Mouse (Mus musculus) mesoderm, embryonic 11.5 days (tissue): ENCODE data around the gene Bbs10.

Source experiments
- DNase-seq: peaks from one replicate; pipeline ENCODE4 v3.0.0-alpha.2; 2012; ENCODE audit warnings: low read depth, low spot score

The Bbs10 gene

DNA sequence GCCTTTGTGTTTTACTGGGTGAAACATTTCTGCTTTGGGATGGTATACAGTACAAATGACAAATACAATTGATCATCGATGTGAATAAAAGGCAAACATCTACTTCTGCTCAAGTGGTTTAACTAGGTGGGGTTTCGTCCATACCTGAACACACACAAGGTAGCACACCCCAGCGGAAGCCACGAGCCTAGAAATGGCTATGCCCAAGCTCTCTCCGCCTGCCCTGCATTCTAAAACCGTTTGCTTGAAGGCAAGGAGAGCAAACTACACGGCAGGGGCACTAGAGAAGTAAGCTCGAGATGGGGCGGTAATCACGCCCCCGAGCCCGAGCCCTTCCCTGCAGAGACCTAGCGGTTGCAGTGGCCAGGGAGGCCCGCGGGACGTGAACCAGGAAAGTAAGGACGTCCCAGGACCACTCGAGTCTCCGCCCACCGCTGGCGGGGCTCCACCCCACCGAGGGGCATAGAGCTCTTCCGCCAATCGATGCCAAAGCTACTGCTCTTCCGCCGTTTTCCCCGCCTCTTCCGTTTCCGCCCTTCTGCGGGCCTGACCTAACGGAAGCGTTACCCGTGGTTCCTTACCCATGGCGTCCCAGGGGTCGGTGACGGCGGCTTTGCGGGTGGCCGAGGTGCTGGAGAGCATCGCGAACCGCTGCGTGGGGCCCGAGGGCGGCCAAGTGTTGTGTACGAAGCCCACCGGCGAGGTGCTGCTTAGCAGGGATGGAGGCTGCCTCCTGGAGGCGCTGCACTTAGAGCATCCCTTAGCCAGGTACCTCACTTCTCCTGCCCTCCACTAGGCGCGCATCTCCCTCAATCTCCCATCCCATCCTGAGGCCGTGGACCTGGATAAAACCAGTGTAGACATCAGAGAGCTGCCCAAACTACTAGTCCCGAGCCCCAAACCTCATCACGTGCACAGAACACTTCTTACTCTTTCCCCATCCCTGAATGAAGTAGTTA, at the start of gene Bbs10:
Gene Bbs10 (plus strand): TSS at position 540 of the 959 bp plus-strand sequence.
- DNase-seq = peak; percentile 95

DNA sequence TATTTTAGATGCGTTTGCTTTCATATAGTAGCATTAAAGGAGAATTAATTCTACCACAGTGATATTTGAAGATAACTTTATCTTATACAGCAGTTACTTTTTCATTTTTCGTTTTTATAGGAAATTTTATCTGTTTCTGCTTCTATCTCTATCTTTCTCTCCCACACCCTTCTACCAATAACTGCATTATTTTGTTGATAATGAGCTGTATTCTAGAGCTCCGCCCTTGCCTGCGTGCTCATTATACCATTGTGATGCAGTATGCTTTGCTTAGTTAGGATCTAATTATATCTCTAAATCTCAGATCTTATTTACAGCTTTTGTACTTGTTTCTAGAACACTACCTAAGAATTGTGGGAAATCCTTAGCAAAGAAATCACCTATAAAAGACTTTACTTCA, 48.3 kb upstream of the Bbs10 start:
- DNase-seq = no peak

DNA sequence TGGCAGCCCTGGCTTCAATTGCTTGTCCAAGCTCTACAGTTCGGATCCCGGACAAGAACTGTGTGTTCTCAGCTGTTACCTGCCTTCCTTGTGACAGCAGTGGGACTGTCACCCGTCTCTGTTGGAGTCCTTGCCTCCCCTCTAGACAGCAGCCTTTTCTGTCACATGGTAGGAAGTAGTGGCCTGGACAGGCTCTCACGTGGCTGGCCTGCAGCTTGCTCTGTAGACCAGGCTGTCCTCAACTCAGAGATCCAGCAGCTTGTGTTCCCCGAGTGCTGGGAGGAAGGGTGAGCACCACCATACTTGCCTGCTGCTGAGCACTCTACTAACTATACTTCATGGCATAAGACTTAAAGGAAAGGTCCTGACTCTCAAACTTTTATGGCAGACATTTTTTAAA, 46.8 kb upstream of the Bbs10 start:
- no peak for DNase-seq

DNA sequence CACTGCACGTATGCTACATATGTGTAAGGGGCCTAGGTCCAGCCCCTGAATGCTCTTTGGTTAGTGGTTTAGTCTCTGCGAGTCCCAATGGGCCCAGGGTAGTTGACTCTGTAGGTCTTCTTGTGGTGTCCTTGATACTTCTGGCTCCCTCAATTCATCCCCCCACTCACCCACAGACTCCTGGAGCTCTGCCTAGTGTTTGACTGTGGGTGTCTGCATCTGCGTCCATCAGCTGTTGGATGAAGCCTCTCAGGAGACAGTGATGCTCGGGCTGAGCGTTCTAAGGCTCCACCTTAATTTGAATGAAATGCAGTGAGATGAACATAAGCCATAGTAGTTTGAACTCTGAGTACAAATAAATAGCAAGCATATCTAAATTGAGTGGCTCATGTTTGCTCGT, 43.3 kb upstream of the Bbs10 start:
- no peak for DNase-seq

DNA sequence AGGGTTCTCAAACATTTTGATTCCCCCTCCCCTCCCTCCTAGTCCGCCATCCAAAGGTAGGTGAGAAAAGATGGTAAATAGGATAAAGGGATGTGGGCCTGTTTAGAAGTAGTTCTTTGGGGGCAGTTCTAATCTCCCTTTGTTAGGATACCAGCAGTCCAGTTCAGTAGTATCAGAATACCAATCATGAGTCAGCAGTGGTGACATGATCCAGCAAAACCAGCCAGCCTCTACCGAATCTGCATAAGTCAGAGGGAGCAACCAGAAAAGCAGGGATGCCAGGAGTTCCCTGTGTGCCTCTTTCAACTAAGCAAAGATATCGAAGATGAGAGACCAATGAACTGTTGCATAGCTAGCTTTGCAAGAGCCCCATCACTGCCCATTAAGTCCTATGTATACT, 42.3 kb upstream of the Bbs10 start:
- DNase-seq = no peak

DNA sequence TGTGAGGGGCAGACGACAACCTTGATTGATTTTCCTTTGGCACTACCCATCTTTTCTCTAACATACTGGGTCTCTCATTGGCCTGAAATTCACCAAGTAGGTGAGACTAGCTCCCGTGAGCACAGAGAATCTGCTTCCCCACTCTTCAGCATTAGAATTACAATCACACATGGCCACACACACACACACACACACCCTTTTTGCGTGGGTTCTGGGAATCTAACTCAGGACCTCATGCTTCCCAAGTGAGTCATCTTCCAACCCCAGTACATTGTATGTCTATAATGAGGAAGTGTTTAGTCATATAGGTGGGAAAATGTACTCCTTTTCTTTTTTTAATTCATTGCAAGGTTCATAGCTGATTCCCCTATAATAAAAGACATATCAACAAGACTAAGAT, 41.1 kb upstream of the Bbs10 start:
- DNase-seq = no peak

DNA sequence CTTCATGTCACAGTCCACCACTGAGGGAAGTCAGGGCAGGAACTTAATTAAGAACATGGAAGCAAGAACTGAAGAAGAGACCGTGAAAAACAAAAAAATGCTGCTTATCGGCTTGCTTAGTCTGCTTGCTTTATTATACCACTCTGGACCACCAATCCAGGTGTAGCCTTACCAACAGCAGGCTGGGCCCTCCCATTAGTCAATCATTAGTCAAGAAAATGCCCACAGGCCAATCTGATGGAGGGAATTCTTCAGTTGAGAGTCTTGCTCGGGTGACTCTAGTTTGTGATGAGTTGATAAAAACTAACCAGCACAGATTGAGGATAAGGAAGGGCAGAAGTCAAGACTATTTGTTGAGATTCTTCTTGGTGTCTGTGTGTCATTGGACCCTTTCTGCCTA, 40.2 kb upstream of the Bbs10 start:
- no peak for DNase-seq

DNA sequence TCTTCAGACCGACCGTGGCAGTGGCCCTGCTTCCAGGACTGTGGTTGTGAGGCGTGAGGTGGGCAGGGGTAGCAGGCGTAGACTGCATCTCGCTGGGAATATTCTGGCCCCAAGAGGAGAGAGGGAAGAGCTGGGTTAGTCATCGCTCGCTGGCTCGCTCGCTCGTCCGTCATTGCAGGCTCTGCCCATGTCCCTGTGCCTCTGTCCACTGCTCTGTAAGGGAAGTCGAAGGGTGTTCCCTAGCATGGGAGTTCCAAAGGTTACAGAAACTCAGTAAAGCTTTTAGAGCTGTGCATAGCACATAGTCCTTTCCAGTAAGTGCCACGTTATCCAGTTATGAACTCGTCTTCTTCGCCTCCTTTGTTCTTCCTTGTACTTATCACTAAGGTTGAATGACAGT, 26.8 kb upstream of the Bbs10 start:
- DNase-seq = no peak

DNA sequence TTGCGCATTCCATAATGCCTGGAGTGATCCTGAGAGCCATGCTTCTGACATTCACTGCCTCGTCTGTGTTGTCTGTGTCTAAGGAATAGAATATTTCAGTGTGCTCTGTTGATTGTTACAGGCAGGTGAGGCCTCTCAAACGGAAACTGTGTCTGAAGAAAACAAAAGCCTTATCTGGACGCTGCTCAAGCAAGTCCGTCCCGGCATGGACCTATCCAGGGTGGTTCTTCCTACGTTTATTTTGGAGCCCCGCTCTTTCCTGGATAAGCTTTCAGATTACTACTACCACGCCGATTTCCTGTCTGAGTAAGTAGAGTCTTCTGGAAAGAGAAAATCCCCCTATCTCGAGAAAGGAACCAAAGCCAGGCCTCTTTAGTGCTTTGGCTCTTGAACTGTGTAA, 25.6 kb upstream of the Bbs10 start:
- no peak for DNase-seq

DNA sequence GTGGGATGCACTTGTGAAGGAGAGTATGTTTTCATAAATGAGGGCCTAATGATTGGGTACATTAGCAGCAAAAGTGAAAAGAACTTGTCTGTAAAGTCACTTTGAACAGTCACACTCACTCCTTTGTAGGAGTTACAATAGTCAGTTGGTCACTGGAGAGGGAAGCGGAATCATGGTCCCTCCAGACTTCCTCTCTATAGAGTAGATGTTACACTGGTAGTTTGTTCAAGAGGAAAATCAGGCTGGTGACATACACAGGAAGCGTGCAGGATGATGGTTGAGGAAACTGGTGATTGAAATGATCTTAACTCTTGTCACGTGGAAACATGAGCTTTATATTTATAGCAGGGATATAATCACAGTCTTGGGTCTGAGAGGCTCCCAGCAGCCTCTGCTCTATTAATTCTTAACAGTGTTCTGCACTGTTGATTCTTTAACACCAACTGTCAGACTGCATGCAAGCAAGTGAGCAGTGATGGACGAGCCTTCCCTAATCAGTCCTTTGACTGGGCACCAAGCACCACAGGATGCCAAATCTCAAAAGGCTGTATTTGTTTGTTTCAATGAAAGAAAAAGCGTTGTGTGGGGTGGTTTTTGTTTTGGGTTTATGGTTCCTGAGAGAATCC, 24.9 kb upstream of the Bbs10 start:
- no peak for DNase-seq

DNA sequence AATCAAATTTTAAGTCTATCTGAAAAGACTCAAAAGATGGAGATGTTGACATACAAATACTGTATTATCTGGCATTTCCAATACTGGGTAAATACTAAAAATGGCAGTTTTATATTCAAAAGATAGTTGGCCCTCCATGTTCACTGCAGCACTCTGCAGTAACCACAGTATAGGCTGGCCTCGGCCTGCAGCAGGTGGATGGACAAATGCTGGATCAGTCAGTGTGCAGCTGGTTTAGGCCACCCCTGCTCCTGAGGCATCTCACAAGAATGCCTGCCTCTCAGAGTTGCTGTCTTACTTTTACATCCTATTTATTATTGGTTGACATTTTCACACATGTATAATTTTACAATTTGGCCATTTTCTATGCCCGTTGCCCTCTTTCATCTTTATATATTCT, 22.7 kb upstream of the Bbs10 start:
- no peak for DNase-seq

DNA sequence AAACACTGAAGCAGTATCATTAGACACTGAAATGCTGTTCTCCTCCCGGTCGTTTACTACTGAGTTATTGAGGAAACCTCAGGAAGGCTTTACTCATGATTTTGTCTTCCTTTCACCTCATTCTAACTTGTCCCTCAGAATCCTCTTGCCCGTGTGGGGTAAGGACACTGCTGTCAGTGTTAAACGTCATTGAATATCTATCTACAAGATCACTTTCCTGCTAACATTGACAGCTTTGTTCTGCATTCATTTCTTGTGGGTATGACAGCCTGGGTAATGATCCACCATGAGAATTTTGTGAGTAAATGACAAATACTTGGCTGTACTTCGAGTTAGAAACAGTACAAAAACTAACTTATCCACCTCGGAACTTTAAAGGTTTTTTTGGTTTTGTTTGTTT, 848 bp upstream of the Bbs10 start:
- DNase-seq = no peak

DNA sequence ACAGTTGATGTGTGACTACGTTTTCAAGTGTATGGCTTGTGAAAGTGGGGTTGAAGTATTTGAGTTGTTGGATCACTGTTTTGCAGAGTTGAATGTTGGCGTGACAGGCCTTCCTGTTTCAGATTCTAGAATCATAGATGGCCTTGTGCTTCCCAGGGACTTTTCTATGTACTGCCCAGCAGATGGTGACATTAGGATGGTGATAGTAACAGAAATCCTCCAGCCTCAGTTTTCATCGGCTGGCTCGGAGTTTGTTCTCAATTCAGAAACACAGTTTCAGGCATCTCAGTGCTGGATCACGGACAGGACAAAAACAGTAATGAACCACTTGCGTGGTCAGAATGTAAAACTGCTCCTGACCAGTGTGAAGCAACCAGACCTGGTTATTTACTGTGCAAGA, 1.1 kb downstream of the Bbs10 start:
- DNase-seq = no peak

DNA sequence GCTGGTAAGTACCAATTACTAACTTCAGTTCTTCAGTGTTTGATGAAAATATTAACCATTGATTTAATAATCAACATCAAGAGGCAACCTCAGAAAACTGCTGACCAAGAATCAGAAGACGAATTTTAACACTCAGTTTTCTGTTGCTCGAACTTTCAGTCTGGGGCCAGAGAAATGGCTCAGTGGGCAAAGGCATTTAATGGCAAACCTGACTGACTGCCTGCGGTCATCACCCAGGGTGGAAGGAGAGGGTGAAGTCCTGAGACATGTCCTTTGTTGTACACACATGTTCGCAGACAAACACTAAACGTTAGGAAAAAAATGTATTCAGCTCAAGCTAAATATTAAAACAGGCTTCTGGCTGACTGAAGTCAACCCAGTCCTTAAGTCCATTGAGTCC, 2.6 kb downstream of the Bbs10 start:
- DNase-seq = no peak

DNA sequence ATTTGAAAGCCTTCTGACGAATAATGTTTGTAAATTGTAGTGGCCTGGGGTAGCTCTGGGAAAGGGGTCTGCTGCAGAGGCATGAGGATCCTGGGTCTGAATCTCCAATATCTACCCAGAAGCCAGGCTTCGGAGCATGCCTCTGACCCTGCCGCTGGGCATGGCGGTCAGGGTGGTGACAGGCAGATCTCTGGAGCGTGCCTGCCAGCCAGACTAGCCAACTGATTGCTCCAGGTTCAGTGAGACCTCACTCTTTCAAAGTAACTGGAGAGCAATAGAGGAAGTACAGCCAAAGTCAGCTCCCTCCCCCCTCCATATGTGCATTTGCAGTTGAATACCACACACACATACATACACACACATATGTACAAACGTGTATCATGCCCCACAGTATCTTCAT, 4.0 kb downstream of the Bbs10 start:
- DNase-seq = no peak

DNA sequence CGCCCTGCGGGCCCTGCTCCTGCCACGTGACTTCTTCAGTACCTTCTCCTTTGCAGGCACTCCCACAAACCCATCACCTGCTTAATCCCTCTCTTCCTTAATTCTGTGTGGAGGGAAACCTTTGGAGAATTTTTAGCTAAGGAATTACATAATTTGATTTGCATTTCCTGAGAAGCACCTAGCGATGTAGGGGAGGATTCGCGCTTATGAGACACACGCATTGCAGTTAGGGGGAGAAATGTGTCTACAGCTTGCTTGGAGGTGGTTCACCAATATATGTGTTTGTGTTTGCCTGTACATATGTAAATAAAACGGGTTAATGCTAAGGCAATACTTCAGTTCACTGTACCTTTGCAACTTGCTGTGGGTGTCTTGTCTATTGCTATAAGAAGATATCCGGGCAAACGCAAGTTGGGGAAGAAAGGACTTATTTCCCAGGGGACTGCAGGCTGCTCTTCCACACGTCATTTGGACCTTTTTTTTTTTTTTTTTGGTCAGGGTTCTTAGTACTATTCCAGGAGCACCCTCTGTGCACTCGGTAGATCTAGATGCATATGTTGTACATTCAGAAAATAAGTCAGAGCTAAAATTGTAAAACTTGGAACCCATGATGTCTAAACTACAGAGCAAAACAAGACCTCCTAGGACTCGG, 10.5 kb downstream of the Bbs10 start:
- DNase-seq = no peak

DNA sequence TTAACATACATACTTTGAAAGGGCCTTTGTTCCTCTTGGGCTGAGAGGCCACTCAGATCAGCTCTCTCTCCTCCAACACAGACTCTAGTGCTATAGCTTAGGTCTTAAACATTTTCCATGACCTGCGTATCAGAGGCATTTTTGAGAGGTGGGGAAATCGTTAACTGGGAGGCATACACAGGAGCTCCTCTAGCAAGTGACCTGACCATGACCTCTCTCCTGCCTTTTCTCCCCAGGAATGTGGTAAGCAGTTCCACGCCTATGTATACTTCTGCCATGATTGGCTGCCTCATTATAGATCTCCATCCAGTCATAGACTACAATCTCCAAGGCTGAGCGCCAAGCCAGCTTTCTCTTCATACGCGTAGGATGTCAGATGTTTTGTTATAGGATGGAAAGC, 14.8 kb downstream of the Bbs10 start:
- no peak for DNase-seq

DNA sequence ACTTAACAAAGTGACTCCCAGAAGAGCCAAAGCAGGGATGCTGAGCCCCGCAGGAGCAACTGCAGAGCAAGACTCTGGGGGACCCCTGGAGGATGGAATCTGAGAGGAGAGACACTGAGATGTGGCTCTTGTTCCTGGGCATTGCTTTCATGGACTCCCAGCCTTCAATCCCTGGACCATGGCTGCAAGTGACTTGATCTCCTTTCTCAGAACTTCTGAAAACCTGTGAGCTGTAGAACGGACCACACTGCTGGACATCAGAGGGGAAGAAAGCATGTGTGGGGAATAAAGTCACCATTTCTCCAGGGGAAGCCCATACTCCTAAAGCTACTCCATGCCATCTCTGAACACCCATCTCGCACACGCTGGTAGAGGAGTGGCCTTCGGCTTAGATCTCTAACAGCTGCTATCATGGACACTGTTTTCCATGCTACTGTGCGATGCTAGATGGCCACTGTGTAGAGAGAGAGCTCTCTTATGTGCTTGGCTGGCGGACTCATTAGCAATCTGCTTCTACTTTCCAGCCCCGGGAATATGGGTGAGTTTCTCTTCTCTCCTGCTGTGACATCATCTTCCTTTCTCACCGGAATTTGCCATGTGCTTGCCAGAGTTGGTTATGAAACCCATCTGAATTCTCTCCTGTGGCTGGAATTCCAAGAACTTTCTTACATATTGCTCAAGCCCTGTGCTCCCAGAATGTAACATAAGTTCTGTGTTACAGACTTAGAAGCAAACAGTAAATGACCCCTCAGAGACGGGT, 16.3 kb downstream of the Bbs10 start:
- DNase-seq = no peak

DNA sequence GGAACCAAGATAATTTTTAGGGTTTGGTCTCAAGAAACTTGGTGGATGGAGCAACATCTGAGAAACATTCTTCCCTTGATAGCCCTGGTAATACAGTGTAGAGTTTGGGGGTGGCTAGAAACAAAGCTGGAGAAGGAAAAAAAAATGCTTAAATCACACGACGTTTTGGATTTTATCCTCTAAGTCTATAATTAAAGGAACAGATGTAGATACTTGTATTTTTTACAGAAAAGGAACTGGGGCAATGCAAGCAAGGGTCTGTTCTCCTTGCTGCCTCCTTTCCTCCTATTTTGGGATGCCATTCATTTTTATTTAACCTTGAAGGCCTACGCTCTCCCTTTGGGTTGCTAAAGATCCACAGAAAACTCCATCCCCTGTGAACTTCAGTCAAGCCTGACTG, 17.5 kb downstream of the Bbs10 start:
- DNase-seq = no peak

DNA sequence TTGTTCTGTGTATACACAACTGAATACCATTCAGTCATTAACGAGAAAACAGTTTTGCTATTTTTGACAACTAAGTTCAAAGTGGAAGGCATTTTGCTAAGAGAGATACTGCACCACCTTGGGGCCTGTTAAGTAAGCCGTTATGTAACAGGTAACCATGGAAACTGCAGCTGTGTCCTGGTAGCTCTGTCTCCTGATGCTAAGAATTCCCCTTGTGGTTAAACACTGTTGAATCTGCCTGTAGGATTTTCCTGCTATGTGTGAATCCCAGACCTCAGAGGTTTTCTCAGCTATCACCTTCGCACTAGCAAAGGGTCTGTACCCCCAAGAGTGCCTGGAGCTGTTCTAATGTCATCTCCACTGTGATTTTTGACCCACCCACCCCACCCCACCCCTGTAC, 19.5 kb downstream of the Bbs10 start:
- DNase-seq = no peak

DNA sequence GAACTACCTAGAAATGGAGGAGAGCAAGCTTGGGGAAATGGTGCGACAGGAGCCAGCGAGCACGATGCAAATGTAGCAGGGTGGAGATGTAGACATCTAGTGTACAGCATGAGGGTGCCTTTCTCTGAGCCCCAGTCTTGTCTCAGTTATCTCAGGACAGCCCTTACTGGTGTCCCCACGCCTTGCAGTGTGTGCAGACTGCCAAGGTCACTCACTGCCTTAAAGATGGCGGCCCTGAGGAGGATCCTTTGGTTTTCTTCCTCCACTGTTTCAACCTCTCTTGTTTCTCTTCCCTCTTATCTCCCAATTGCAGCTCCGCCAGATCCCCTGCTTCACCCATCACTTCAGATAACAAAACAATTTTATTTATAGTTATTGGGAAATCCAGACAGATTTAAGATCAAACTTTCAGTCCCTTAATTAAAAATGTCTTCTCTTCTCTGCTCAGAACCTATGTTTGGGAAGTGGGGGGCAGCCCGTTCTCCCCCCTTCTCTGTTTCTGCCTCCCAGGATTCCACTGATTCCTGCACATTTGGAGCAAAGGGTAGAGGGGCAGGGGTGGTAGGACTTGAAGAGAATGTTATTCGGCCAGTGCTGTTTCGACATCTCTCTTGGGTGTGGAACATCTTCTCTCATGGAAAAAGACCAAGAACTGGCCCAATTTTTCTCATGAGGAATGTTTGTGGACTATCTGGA, 20.5 kb downstream of the Bbs10 start:
- no peak for DNase-seq
